Mouse (Mus musculus) spleen, adult 2 months (tissue): ENCODE data around the gene Mrnip. TPM values are rescaled to one million over a fixed set of nuclear protein-coding genes. Genes with fewer than 3 reads are reported as not detected.
A peak's percentile ranks its signal among the peaks of the same experiment; 100 is the strongest.

Experiments used
- DNase-seq, 2 experiments: peaks; one replicate each; pipeline versions ENCODE4 v3.0.0 to v3.0.0-alpha.2; 2012 to 2021; ENCODE audit warnings: low spot score in 2 of 2, low read depth in 1 of 2
- H3K27ac ChIP-seq: fragments of 200-500 bp; 2 replicates; pipeline ENCODE4 v1.5.1; 2012; ENCODE audit warnings: low read length, inconsistent platforms; ENCODE audit not compliant: insufficient read depth
- H3K27me3 ChIP-seq: fragments of 200-500 bp; 2 replicates; pipeline ENCODE4 v1.6.1; 2012; ENCODE audit warnings: mild to moderate bottlenecking, moderate library complexity, low read length, inconsistent platforms; ENCODE audit not compliant: control insufficient read depth, insufficient read depth
- H3K36me3 ChIP-seq: fragments of 200-500 bp; 2 replicates; pipeline ENCODE4 v1.6.1; 2012; ENCODE audit warnings: mild to moderate bottlenecking, low read length, inconsistent platforms; ENCODE audit not compliant: control insufficient read depth, insufficient read depth
- H3K4me1 ChIP-seq: fragments of 200-500 bp; 2 replicates; pipeline ENCODE4 v1.6.1; 2011; ENCODE audit warnings: inconsistent platforms; ENCODE audit not compliant: control insufficient read depth, insufficient read depth, insufficient read length
- H3K4me3 ChIP-seq: fragments of 200-500 bp; 2 replicates; pipeline ENCODE4 v1.5.1; 2011; ENCODE audit warnings: mild to moderate bottlenecking, inconsistent platforms; ENCODE audit not compliant: insufficient read depth, insufficient read length; ENCODE audit errors: extremely low read depth
- CTCF ChIP-seq: fragments of 200-500 bp; IDR thresholded peaks from 2 replicates; pipeline ENCODE4 v1.5.1; 2011; ENCODE audit warnings: mild to moderate bottlenecking, inconsistent platforms; ENCODE audit not compliant: insufficient read depth, insufficient read length, insufficient replicate concordance; ENCODE audit errors: extremely low read depth
- POLR2A ChIP-seq: fragments of 200-500 bp; IDR thresholded peaks from 2 replicates; pipeline ENCODE4 v1.6.1; 2011; ENCODE audit warnings: low read depth, low read length, inconsistent platforms
- WGBS: fragments of 180-500 bp; shearing (Covaris S2); methylation state at CpG from one replicate; pipeline ENCODE4 v1.1.7; 2018; 5-methylcytosine and 5-hydroxymethylcytosine counted together
- polyA plus RNA-seq: library from polyadenylated mRNA; depleted of rRNA; stranded (reverse); fragments of >200 nt; gene quantifications from 2 replicates; pipeline ENCODE4 v1.2.3, GENCODE M21; 2012

Mrnip gene
- polyA plus RNA-seq, 1 experiment = 2.4 TPM

- Histone ChIP-seq H3K36me3 (peaks cover 20% of the 10 kb centered on the region), H3K27me3 (no peaks in the 10 kb centered on the region), H3K4me3 (peak within 1 kb of the TSS; percentile 90), H3K4me1 (peaks cover 5% of the 10 kb centered on the region; the same call in 1 of the 2 replicates), H3K27ac (peak within 1 kb of the TSS; percentile 97)
- under 1% methylated on average over 48 of the region's 48 CpGs for WGBS
- DNase-seq = peak; percentile 57 to 67
- TF ChIP-seq CTCF = no peak
- TF ChIP-seq POLR2A = peak; percentile 96
Observed at GRCm38 (mm10) chr11:50210505-50211151, 36.4 kb downstream of the Mrnip start, which contains the start of the genes Sqstm1 and Mgat4b. TSS of gene Sqstm1 (minus strand) at chr11:50210827. TSS of gene Mgat4b (plus strand) at chr11:50210890.

DNA sequence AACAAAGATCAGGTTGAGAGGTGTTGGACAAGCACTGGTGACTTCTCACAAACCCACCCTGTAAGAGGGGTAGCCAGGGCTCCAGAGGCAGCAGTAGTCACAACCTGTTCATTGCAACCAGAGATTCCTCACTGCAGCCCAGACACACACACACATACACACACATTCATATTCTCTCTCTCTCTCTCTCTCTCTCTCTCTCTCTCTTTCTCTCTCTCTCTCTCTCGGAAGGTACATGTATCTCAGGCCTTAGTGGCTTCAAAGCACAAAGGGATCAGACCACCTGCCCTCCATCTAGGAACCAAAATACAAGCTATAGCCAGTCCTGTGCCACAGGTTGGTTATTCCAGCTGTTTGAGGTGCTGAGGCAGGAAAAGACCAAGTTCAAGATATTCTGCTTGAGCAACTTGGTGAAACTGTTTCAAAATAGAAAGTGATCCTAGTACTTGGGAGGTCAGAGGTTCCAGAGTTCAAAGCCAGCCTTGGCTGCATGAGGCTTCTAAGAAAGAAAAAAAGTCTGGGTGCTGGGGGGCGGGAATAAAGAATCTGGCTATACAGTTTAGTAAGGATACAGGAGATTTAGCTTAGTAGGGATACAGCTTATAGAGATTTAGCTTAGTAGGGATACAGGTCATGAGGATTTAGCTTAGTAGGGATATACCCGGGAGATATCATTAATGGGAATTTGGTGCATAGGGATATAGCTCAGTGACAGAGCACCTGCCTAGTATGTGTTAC is 37.2 kb downstream of the Mrnip start:
- peaks cover 5% of the 10 kb centered on the region; the same call in 1 of the 2 replicates for H3K4me1 ChIP-seq
- WGBS = 93% methylated on average over 3 of the region's 3 CpGs
- H3K4me3 ChIP-seq = no peak overlapping the region
- DNase-seq = no peak
- H3K27me3 ChIP-seq = no peaks in the 10 kb centered on the region
- peaks cover 11% of the 10 kb centered on the region for H3K36me3 ChIP-seq
- no peak overlapping the region for H3K27ac ChIP-seq
- no peak for TF ChIP-seq CTCF
- no peak for TF ChIP-seq POLR2A

- H3K36me3 ChIP-seq = peaks cover 4% of the 10 kb centered on the region
- peaks cover 5% of the 10 kb centered on the region; the same call in 1 of the 2 replicates for H3K4me1 ChIP-seq
- WGBS = 67% methylated on average over 3 of the region's 3 CpGs
- no peak for DNase-seq
- no peak overlapping the region for H3K27ac ChIP-seq
- H3K27me3 ChIP-seq = no peaks in the 10 kb centered on the region
- no peak overlapping the region for H3K4me3 ChIP-seq
- TF ChIP-seq POLR2A = no peak
- no peak for TF ChIP-seq CTCF
Observed at GRCm38 (mm10) chr11:50212060-50212739, 38.0 kb downstream of the Mrnip start.

DNA sequence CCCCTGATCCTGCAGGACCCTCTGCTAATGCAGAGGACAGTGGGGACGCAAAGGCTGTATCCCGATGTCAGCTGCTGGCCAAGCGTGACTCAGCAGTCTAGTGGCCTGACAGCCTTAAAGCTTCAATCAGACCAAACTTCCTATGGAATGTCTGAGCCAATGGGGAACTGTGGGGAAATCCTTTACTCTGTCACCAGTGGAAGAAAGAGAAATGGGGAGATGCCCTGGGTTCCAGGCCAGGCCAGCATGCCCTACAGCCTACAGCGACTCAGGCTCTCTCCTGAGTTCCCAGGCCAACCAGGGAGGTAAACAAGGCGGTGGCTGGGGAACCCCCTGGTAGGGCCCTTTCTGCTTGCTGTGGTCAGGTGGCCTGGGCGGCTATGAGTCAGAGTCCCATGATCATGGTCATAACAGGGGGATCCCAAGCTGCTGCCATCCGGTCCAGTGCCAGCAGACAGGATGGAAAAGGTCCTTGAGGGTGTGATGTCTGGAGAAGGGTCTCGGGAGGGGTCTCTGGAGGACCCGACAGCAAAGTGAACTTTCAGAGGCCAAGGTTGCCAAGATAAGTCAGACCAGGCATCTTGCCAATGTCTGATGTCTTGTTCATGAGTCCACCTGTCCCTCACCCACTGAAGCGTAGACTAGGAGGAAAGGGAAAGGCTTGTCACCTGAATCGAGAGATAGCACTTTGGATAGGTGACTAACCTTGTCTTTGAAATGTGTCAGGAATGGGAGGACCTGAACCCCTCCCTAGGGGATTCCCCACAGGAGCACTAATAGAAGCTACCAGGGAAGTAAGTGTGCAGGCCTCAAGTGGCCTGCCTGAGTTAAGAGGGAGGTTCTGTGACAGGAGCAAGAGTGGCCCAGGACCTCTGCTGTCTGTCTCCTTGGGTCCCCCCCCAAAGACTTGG is 38.9 kb downstream of the Mrnip start:
- no peak for TF ChIP-seq CTCF
- no peak for TF ChIP-seq POLR2A
- H3K27ac ChIP-seq = peak overlapping the region; percentile 33; the same call in 1 of the 2 replicates
- H3K27me3 ChIP-seq = no peaks in the 10 kb centered on the region
- 71% methylated on average over 11 of the region's 11 CpGs for WGBS
- no peaks in the 10 kb centered on the region for H3K36me3 ChIP-seq
- peaks cover 5% of the 10 kb centered on the region; the same call in 1 of the 2 replicates for H3K4me1 ChIP-seq
- H3K4me3 ChIP-seq = no peak overlapping the region
- peak; percentile 40 to 41 for DNase-seq

DNA sequence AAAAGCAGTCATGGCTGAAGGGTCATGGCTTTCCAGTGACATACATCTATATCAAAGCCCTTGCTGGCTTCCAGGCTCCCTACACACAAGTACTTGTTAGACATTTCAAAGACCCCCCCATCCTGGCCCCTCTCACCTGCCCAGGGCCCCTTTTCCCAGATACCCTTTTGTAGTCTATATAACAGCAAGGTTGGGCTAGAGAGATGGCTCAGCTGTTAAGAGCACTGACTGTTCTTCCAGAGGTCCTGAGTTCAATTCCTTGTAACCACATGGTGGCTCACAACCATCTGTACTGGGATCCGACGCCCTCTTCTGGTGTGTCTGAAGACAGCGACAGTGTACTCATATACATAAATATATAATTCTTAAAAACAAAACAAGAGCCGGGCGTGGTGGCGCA is 40.4 kb downstream of the Mrnip start:
- WGBS = 92% methylated on average over 6 of the region's 6 CpGs
- DNase-seq = no peak
- Histone ChIP-seq H3K4me1 (peaks cover 5% of the 10 kb centered on the region; the same call in 1 of the 2 replicates), H3K4me3 (no peak overlapping the region), H3K36me3 (no peaks in the 10 kb centered on the region), H3K27me3 (no peaks in the 10 kb centered on the region), H3K27ac (no peak overlapping the region)
- TF ChIP-seq POLR2A (no peak), CTCF (no peak)

GRCm38 (mm10) chr11:50215633-50216032 is 41.4 kb downstream of the Mrnip start:
- Histone ChIP-seq H3K27me3 (no peaks in the 10 kb centered on the region), H3K27ac (no peak overlapping the region), H3K4me1 (peaks cover 5% of the 10 kb centered on the region; the same call in 1 of the 2 replicates), H3K36me3 (no peaks in the 10 kb centered on the region), H3K4me3 (no peak overlapping the region)
- WGBS = 90% methylated on average over 9 of the region's 9 CpGs
- DNase-seq = no peak
- TF ChIP-seq CTCF (no peak), POLR2A (no peak)
